Mouse (Mus musculus) lung, embryonic 14.5 days (tissue): ENCODE measurements around the gene Atxn1. TPM values are rescaled to one million over a fixed set of nuclear protein-coding genes. Genes with fewer than 3 reads are reported as not detected.

ENCODE experiments used
- ATAC-seq: fragments of 200-750 bp; cut with Nextera tagmentation; 2 replicates; pipeline ENCODE4 v1.8.0; 2017; ENCODE audit warnings: mild to moderate bottlenecking, moderate TSS enrichment, moderate library complexity; ENCODE audit not compliant: insufficient read depth
- DNase-seq: peaks from one replicate; pipeline ENCODE4 v3.0.0-alpha.2; 2015
- H3K27ac ChIP-seq: fragments of 300-500 bp; sonication (generic); 2 replicates; pipeline ENCODE4 v1.5.1; 2014; ENCODE audit warnings: low read depth, mild to moderate bottlenecking, moderate library complexity
- H3K27me3 ChIP-seq: fragments of 300-500 bp; sonication (generic); 2 replicates; pipeline ENCODE4 v1.6.1; 2014; ENCODE audit warnings: low read length, control low read depth; ENCODE audit not compliant: insufficient read depth
- H3K36me3 ChIP-seq: fragments of 300-500 bp; sonication (generic); 2 replicates; pipeline ENCODE4 v1.6.1; 2014; ENCODE audit warnings: control low read depth; ENCODE audit not compliant: insufficient read depth
- H3K4me1 ChIP-seq: fragments of 300-500 bp; sonication (generic); 2 replicates; pipeline ENCODE4 v1.6.1; 2014; ENCODE audit warnings: antibody characterized with exemption, control low read depth; ENCODE audit not compliant: insufficient read depth
- H3K4me2 ChIP-seq: fragments of 300-500 bp; sonication (generic); 2 replicates; pipeline ENCODE4 v1.6.1; 2014; ENCODE audit warnings: mild to moderate bottlenecking
- H3K4me3 ChIP-seq: fragments of 300-500 bp; sonication (generic); 2 replicates; pipeline ENCODE4 v1.5.1; 2014; ENCODE audit warnings: low read depth, low read length
- H3K9ac ChIP-seq: fragments of 300-500 bp; sonication (generic); 2 replicates; pipeline ENCODE4 v1.6.1; 2014
- H3K9me3 ChIP-seq: fragments of 300-500 bp; sonication (generic); 2 replicates; pipeline ENCODE4 v1.6.1; 2016; ENCODE audit warnings: low read depth, low read length, control low read depth
- CTCF ChIP-seq: IDR thresholded peaks from 2 replicates; pipeline ENCODE4 v1.5.1; 2016; ENCODE audit warnings: antibody characterized with exemption, low read depth
- WGBS: fragments of 180-500 bp; shearing (Covaris S2); extraction: QIAGEN DNeasy Blood & Tissue Kit; methylation state at CpG from one replicate; pipeline ENCODE4 v1.1.7; 2014; 5-methylcytosine and 5-hydroxymethylcytosine counted together
- polyA plus RNA-seq: library from polyadenylated mRNA; unstranded; fragments of >200 nt; fragmentation: Nextera tagmentation; extraction: Ambion mirVana; gene quantifications from 2 replicates; pipeline ENCODE4 v1.2.1, GENCODE M21; 2014

Gene Atxn1
- polyA plus RNA-seq, result 3.9 and 6.4 TPM in 2 replicates

DNA sequence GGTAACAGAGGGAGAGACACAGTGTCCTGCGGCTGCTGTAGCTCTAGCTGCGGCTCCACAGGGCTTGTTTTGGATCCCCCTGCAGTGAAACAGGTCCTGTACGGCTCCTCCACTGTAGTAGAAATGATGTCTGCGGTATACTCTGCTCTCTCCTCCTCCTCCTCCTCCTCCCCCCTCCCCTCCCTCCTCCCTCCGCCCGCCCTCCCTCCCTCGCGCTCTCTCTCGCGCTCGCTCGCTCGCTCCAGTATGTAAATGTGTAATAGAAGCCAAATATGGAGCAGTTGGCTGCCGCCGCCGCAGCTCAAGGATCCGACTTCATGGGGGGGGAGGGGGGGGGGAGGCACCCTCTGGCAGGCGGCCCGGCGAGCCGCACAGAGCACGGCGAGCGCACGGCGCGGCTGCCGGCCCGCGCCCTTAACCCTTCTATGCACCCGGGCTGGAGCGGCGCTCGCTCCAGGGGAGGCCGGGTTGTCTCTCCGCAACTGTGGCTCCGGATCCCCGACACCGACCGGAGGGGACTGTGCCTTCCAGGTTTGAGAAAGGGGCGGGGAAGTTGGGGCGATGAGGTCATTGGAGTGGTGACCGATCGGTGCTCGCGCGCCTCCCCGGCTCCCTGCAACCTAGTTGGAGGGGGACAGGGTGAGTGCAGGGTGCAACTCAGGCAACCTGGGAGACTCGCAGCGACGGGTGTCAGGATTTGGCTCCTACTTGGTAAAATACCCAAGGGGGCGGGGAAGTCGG is at the start of gene Atxn1:
TSS of gene Atxn1 (minus strand) at position 156 of the 741 bp plus-strand sequence.
- peak within 1 kb of the TSS; percentile 87 for H3K4me3 ChIP-seq
- H3K27me3 ChIP-seq, result no peaks in the 10 kb centered on the region
- H3K4me2 ChIP-seq, result peak within 1 kb of the TSS; percentile 80
- peak; percentile 78 for ATAC-seq
- TF ChIP-seq CTCF, result no peak
- under 1% methylated on average over 48 of the region's 53 CpGs for WGBS
- peak; percentile 93 for DNase-seq
- peak within 1 kb of the TSS; percentile 89 for H3K9ac ChIP-seq
- no peaks in the 10 kb centered on the region for H3K9me3 ChIP-seq
- H3K4me1 ChIP-seq, result 0 out of 2 replicates have a peak, but pooled peaks cover 5% of the 10 kb centered on the region
- H3K27ac ChIP-seq, result peak within 1 kb of the TSS; percentile 96
- no peaks in the 10 kb centered on the region for H3K36me3 ChIP-seq

DNA sequence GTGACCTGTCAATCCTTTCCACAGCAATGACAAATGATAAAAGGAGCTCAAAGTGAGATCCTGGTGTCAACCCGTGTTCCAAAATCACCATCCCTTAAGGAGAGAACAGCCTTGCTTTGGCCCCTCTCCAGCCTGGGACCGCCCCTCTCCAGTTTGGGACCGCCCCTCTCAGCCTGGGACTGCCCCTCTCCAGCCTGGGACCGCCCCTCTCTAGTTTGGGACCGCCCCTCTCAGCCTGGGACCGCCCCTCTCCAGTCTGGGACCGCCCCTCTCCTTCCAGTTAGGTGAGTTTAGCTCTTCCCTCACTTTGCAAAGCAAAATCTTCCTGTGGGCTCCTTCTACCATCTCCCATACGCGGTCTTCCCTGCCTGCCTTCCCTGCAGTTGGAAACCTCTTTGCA is 46.4 kb upstream of the Atxn1 start:
- 0 out of 2 replicates have a peak, but pooled peaks cover 4% of the 10 kb centered on the region for H3K4me1 ChIP-seq
- no peak overlapping the region for H3K27ac ChIP-seq
- DNase-seq (peak; percentile 11), ATAC-seq (no peak)
- no peak overlapping the region for H3K9ac ChIP-seq
- 33% methylated on average over 9 of the region's 9 CpGs for WGBS
- no peaks in the 10 kb centered on the region for H3K27me3 ChIP-seq
- no peak overlapping the region for H3K4me3 ChIP-seq
- no peaks in the 10 kb centered on the region for H3K9me3 ChIP-seq
- no peak overlapping the region for H3K4me2 ChIP-seq
- TF ChIP-seq CTCF, result no peak
- no peaks in the 10 kb centered on the region for H3K36me3 ChIP-seq

DNA sequence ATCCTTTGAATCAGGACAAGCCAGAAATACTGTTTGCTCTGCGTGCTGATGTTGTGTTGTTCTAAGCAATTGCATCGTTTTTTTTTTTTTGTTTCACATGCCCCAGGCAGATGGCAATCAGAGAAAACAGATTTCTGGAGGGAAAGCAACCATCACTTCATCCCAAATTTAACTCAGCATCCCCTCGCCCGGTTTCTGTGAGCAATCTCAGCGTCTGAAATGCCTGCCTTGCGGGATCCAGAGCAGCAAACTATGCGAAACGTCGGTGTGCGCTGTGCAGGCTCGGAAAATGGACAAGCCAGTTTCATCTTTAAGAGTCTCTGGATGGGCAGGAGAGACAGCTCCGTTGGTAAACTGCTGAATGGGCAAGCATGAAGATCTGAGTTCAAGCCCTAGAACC is 45.3 kb upstream of the Atxn1 start:
- no peak for TF ChIP-seq CTCF
- Histone ChIP-seq H3K4me1 (0 out of 2 replicates have a peak, but pooled peaks cover 12% of the 10 kb centered on the region), H3K4me3 (no peak overlapping the region), H3K27me3 (no peaks in the 10 kb centered on the region), H3K4me2 (no peak overlapping the region), H3K9ac (no peak overlapping the region), H3K9me3 (no peaks in the 10 kb centered on the region), H3K27ac (no peak overlapping the region), H3K36me3 (no peaks in the 10 kb centered on the region)
- WGBS, result 82% methylated on average over 12 of the region's 12 CpGs
- DNase-seq (no peak), ATAC-seq (no peak)

DNA sequence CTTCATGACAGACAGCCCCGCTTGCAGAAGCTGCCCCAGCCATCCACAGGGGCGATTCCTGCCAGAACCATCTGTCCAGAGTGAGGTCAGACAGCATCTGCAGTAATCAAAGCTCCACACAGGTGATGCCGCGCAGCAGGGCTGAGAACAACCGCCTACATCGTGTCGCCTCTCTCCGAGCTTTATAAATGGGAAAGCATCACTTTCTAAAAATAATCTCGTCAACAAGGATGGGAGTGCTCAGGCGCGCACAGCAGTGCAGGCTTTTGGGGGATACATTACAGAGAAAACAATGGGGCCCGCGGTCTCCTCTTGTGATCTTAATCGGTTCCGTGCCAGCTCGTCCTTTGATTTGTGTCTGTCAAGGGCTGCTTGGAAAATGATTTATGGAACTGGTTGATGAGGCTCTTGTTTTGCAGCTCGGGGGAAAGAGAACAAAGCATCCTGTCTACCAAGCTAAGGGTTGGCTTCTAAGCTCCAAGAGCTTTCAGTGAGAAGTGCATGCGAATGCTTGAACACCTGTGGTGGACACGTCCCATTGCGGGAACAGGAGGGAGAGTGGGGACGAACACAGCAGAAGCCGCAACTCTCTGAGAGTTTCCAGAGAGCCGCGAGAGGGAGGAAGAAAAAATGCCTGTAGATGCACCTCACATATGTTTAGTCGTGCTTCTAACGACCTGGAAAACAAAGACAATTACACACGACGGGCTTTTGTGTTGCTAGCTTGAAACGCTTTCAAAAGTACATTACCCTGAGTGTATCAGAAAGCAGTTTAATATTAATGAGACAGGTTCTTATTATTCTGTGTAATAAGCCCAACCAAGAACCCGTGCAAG is 44.2 kb upstream of the Atxn1 start:
- WGBS, result 19% methylated on average over 30 of the region's 30 CpGs
- Histone ChIP-seq H3K9me3 (no peaks in the 10 kb centered on the region), H3K4me1 (0 out of 2 replicates have a peak, but pooled peaks cover 12% of the 10 kb centered on the region), H3K36me3 (no peaks in the 10 kb centered on the region), H3K27me3 (no peaks in the 10 kb centered on the region), H3K9ac (no peak overlapping the region), H3K4me2 (peak overlapping the region; percentile 32; the same call in 1 of the 2 replicates), H3K27ac (no peak overlapping the region), H3K4me3 (no peak overlapping the region)
- ATAC-seq (no peak), DNase-seq (peak; percentile 8)
- no peak for TF ChIP-seq CTCF

- DNase-seq (peak; percentile 75), ATAC-seq (peak; percentile 96)
- no peak for TF ChIP-seq CTCF
- 0 out of 2 replicates have a peak, but pooled peaks cover 12% of the 10 kb centered on the region for H3K4me1 ChIP-seq
- 0 out of 2 replicates have a peak overlapping the region, but pooled peaks have one; percentile 20 for H3K9ac ChIP-seq
- H3K4me3 ChIP-seq, result no peak overlapping the region
- WGBS, result 7% methylated on average over 4 of the region's 4 CpGs
- H3K27ac ChIP-seq, result peak overlapping the region; percentile 42; the same call in 1 of the 2 replicates
- H3K27me3 ChIP-seq, result no peaks in the 10 kb centered on the region
- H3K36me3 ChIP-seq, result no peaks in the 10 kb centered on the region
- H3K9me3 ChIP-seq, result no peaks in the 10 kb centered on the region
- H3K4me2 ChIP-seq, result peak overlapping the region; percentile 37; the same call in 1 of the 2 replicates
These were observed 41.6 kb upstream of the Atxn1 start for GRCm38 (mm10) chr13:46006211-46007102.

DNA sequence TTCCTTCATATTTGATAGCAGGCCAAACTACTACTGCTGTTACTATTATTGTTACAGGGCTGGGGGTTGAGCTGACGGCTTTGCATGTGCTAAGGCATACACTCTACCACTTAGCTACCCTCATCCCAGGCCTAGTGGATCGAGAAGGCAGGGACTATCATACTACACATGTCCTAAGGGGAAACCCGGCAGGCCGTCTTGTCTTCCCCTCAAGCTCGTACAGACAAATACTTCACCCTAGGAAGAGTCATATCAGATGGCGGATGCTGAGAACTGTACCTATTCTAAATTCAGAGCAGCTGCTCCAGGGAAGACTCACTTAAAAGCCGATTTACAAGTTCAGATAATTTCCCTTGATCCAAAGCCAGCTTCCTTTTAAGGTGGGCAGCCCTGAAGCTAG is 40.8 kb upstream of the Atxn1 start:
- peak overlapping the region; percentile 42; the same call in 1 of the 2 replicates for H3K27ac ChIP-seq
- H3K36me3 ChIP-seq, result no peaks in the 10 kb centered on the region
- no peak for ATAC-seq
- 42% methylated on average over 7 of the region's 7 CpGs for WGBS
- H3K4me1 ChIP-seq, result 0 out of 2 replicates have a peak, but pooled peaks cover 12% of the 10 kb centered on the region
- no peaks in the 10 kb centered on the region for H3K9me3 ChIP-seq
- DNase-seq, result no peak
- H3K9ac ChIP-seq, result no peak overlapping the region
- H3K27me3 ChIP-seq, result no peaks in the 10 kb centered on the region
- no peak for TF ChIP-seq CTCF
- no peak overlapping the region for H3K4me3 ChIP-seq
- H3K4me2 ChIP-seq, result peak overlapping the region; percentile 37; the same call in 1 of the 2 replicates
